Mouse (Mus musculus): ENCODE results near the gene Sos2. TPM values are rescaled to one million over a fixed set of nuclear protein-coding genes. Genes with fewer than 3 reads are reported as not detected.
"Not testable (repeated sequence)": the region's sequence is repeated elsewhere in the genome, so short reads cannot be mapped to it uniquely, and the experiment has no call there.

Sos2 gene
- total RNA-seq, 2 experiments from 2014 or later = 36.3 to 36.6 TPM

- peak; percentile 81 for DNase-seq
- intact Hi-C loops (cut with DNase I) = loop anchor here (10.0 kb wide), 1 partner anchor 109 kb away; no protein-coding TSS in a partner anchor
Measured at GRCm38 (mm10) chr12:69573916-69574881, 107.5 kb downstream of the Sos2 start.

GRCm38 (mm10) chr12:69573271-69573670 is 108.4 kb downstream of the Sos2 start:
- no peak for DNase-seq
- intact Hi-C loops (cut with DNase I) = loop anchor here (10.0 kb wide), 1 partner anchor 108 kb away; no protein-coding TSS in a partner anchor

- no peak for DNase-seq
- intact Hi-C loops (cut with DNase I) = loop anchor here (10.0 kb wide), 1 partner anchor 105 kb away; no protein-coding TSS in a partner anchor
Measured at GRCm38 (mm10) chr12:69569926-69570325, 111.7 kb downstream of the Sos2 start.

- intact Hi-C loops (cut with DNase I) = no loop called here
- DNase-seq = no peak
Measured at GRCm38 (mm10) chr12:69568266-69568665, 113.4 kb downstream of the Sos2 start.

GRCm38 (mm10) chr12:69561006-69561405 is 120.6 kb downstream of the Sos2 start:
- DNase-seq; intact Hi-C loops (cut with DNase I): not testable (repeated sequence)

GRCm38 (mm10) chr12:69556221-69556861 is 125.3 kb downstream of the Sos2 start:
- intact Hi-C loops (cut with DNase I) = no loop called here
- no peak for DNase-seq

GRCm38 (mm10) chr12:69545456-69546178 is 136.0 kb downstream of the Sos2 start:
- intact Hi-C loops (cut with DNase I) = no loop called here
- DNase-seq = no peak

GRCm38 (mm10) chr12:69544994-69545393 is 136.7 kb downstream of the Sos2 start:
- intact Hi-C loops (cut with DNase I) = no loop called here
- no peak for DNase-seq

GRCm38 (mm10) chr12:69544562-69544961 is 137.1 kb downstream of the Sos2 start:
- intact Hi-C loops (cut with DNase I) = no loop called here
- no peak for DNase-seq

- DNase-seq = no peak
- intact Hi-C loops (cut with DNase I) = no loop called here
Measured at GRCm38 (mm10) chr12:69542376-69542775, 139.3 kb downstream of the Sos2 start.

GRCm38 (mm10) chr12:69541663-69542062 is 140.0 kb downstream of the Sos2 start:
- intact Hi-C loops (cut with DNase I) = no loop called here
- no peak for DNase-seq

GRCm38 (mm10) chr12:69539353-69539752 is 142.3 kb downstream of the Sos2 start:
- DNase-seq = no peak
- intact Hi-C loops (cut with DNase I) = no loop called here

- intact Hi-C loops (cut with DNase I) = no loop called here
- DNase-seq = no peak
Measured at GRCm38 (mm10) chr12:69538362-69538950, 143.2 kb downstream of the Sos2 start.

- intact Hi-C loops (cut with DNase I) = no loop called here
- DNase-seq = no peak
Measured at GRCm38 (mm10) chr12:69537675-69538361, 143.8 kb downstream of the Sos2 start.

GRCm38 (mm10) chr12:69537243-69537674 is 144.4 kb downstream of the Sos2 start:
- intact Hi-C loops (cut with DNase I) = no loop called here
- peak; percentile 21 for DNase-seq

- intact Hi-C loops (cut with DNase I) = no loop called here
- DNase-seq = peak; percentile 25
Measured at GRCm38 (mm10) chr12:69536616-69537242, 144.9 kb downstream of the Sos2 start.
